Mouse (Mus musculus): ENCODE data around the gene Atp2b4.

GRCm38 (mm10) chr1:133670776-133671175 is 130.1 kb downstream of the Atp2b4 start:
- TF ChIP-seq CTCF (IDR thresholded peaks at IDR 0.05 in 2 of 3, conservative IDR thresholded peaks at IDR 0.05 in 1 of 3; ENCODE audit: control insufficient read depth in 1 of 3, insufficient read depth in 1 of 3, low read depth in 2 of 3, low read length in 3 of 3, poor library complexity in 1 of 3, severe bottlenecking in 1 of 3) (no peak), E2F4 (IDR thresholded peaks at IDR 0.05; ENCODE audit: borderline replicate concordance, low read depth, low read length) (no peak), MYC (IDR thresholded peaks at IDR 0.05; ENCODE audit: low read depth, low read length) (no peak), GATA1 (IDR thresholded peaks at IDR 0.05; ENCODE audit: low read depth, low read length) (no peak), GABPA (IDR thresholded peaks at IDR 0.05; ENCODE audit: low read depth, low read length) (no peak), EP300 (IDR thresholded peaks at IDR 0.05; ENCODE audit: low read depth in 1 of 2, low read length in 2 of 2) (no peak), NELFE (IDR thresholded peaks at IDR 0.05; ENCODE audit: low read depth, low read length) (no peak), ETS1 (IDR thresholded peaks at IDR 0.05; ENCODE audit: low read depth, low read length) (no peak), ELF1 (IDR thresholded peaks at IDR 0.05; ENCODE audit: low read depth, low read length) (no peak), TCF12 (IDR thresholded peaks at IDR 0.05; ENCODE audit: low read depth, low read length) (no peak), SIN3A (IDR thresholded peaks at IDR 0.05; ENCODE audit: low read length) (no peak)

Measured in MEL (cell line).